Mouse (Mus musculus): Measurements from ENCODE around the gene Nop9. TPM values are rescaled to one million over a fixed set of nuclear protein-coding genes. Genes with fewer than 3 reads are reported as not detected.
A peak's percentile ranks its signal among the peaks of the same experiment; 100 is the strongest.

The Nop9 gene
- polyA plus RNA-seq, 1 experiment from 2014 or later: 41.4 TPM

GRCm38 (mm10) chr14:55716884-55717283, 28.6 kb upstream of the Nop9 start:
- Histone ChIP-seq H3K4me3 (no peak overlapping the region), H3K36me3 (peaks cover 22% of the 10 kb centered on the region), H3K27me3 (peaks cover 5% of the 10 kb centered on the region), H3K9ac (no peak overlapping the region), H3K27ac (no peak overlapping the region), H3K4me1 (peaks cover 27% of the 10 kb centered on the region), H3K9me3 (no peaks in the 10 kb centered on the region), H3K4me2 (no peak overlapping the region)
- no peak for ATAC-seq (ENCODE audit: borderline replicate concordance, extremely low read depth, low FRiP score, low TSS enrichment)
- 75% methylated on average over 8 of the region's 8 CpGs for WGBS

GRCm38 (mm10) chr14:55719737-55720136, 25.8 kb upstream of the Nop9 start:
- Histone ChIP-seq H3K27me3 (no peaks in the 10 kb centered on the region), H3K9me3 (no peaks in the 10 kb centered on the region), H3K27ac (no peak overlapping the region), H3K9ac (no peak overlapping the region), H3K4me1 (peaks cover 22% of the 10 kb centered on the region; the same call in 1 of the 2 replicates), H3K4me3 (no peak overlapping the region), H3K4me2 (no peak overlapping the region), H3K36me3 (peaks cover 22% of the 10 kb centered on the region)
- no peak for ATAC-seq (ENCODE audit: borderline replicate concordance, extremely low read depth, low FRiP score, low TSS enrichment)
- 84% methylated on average over 6 of the region's 6 CpGs for WGBS

DNA sequence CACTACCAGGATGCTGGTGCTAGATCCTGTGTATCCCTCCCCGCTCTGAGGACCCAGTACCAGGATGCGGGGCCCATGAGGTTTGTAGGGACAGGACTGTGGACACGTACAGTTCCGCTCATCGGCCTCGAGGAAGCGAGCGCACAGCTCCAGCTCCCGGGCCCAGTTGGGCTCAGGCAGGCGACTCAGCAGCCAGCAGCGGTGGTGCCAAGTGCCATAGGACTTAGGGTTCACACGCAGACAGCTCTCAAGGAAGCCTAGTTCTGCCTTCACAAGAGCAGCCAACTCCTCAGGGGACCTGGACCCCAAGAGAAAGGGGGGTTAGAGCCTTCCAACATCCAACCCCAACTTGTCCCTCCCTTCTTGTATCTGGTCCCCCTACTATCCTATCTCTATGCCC, 24.8 kb upstream of the Nop9 start:
- WGBS: 88% methylated on average over 12 of the region's 12 CpGs
- Histone ChIP-seq H3K36me3 (peaks cover 22% of the 10 kb centered on the region), H3K4me2 (no peak overlapping the region), H3K4me3 (no peak overlapping the region), H3K4me1 (peaks cover 15% of the 10 kb centered on the region; the same call in 1 of the 2 replicates), H3K9ac (no peak overlapping the region), H3K27ac (no peak overlapping the region), H3K9me3 (no peaks in the 10 kb centered on the region), H3K27me3 (no peaks in the 10 kb centered on the region)
- no peak for ATAC-seq (ENCODE audit: borderline replicate concordance, extremely low read depth, low FRiP score, low TSS enrichment)

GRCm38 (mm10) chr14:55721076-55721475, 24.4 kb upstream of the Nop9 start:
- H3K4me1 ChIP-seq: peaks cover 15% of the 10 kb centered on the region; the same call in 1 of the 2 replicates
- H3K27me3 ChIP-seq: no peaks in the 10 kb centered on the region
- H3K27ac ChIP-seq: no peak overlapping the region
- peak overlapping the region; percentile 84 for H3K4me3 ChIP-seq
- H3K4me2 ChIP-seq: peak overlapping the region; percentile 72
- peaks cover 22% of the 10 kb centered on the region for H3K36me3 ChIP-seq
- H3K9ac ChIP-seq: no peak overlapping the region
- H3K9me3 ChIP-seq: no peaks in the 10 kb centered on the region
- 69% methylated on average over 6 of the region's 6 CpGs for WGBS
- no peak for ATAC-seq (ENCODE audit: borderline replicate concordance, extremely low read depth, low FRiP score, low TSS enrichment)

DNA sequence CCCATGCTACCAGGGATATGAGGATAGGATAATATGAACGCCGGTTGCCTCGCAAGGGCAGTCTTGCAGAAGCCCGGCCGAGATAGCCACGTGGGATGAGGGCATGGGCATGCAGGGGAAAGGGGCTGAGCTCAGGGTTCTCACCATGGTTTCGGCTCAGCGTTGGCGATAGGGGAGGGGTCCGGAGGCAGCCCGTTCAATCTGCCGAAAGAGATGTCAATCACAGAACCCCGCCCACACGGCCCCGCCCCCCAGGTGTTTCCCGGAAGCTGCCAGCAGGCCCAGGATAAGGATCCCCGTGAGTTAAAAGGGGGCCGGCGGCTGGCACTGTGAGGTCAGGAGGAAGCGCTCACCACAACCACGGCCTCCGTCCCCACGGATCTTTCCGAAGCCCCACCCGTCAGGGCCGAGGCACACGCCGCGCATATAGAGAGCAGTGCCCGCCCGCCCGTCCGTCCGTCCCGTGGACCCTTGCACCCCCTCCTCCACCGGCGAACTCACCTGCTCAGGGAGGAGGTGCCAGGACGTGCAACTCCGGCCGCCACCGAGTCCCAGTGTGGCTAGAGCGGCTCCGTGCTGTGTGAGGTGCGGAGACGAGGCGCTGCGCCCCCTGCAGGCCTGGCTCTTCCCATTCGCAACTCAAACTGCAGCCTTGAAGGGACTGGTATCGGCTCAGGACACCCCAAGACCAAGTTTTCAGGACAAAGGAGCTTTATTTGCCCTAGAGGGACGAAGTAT, 23.6 kb upstream of the Nop9 start, which contains the start of gene Rabggta:
Gene Rabggta, minus strand, starts transcription at position 564 of the 738 bp plus-strand sequence.
- H3K9me3 ChIP-seq: no peaks in the 10 kb centered on the region
- H3K9ac ChIP-seq: peak within 1 kb of the TSS; percentile 68
- H3K4me2 ChIP-seq: peak within 1 kb of the TSS; percentile 72
- H3K36me3 ChIP-seq: peaks cover 22% of the 10 kb centered on the region
- H3K4me1 ChIP-seq: peaks cover 15% of the 10 kb centered on the region; the same call in 1 of the 2 replicates
- peak within 1 kb of the TSS; percentile 84 for H3K4me3 ChIP-seq
- H3K27me3 ChIP-seq: no peaks in the 10 kb centered on the region
- peak within 1 kb of the TSS; percentile 89 for H3K27ac ChIP-seq
- ATAC-seq (ENCODE audit: borderline replicate concordance, extremely low read depth, low FRiP score, low TSS enrichment): peak; percentile 95
- WGBS: under 1% methylated on average over 47 of the region's 50 CpGs

- H3K9me3 ChIP-seq: no peaks in the 10 kb centered on the region
- peak overlapping the region; percentile 68 for H3K9ac ChIP-seq
- 0 out of 2 replicates have a peak, but pooled peaks have one; percentile 7 for ATAC-seq (ENCODE audit: borderline replicate concordance, extremely low read depth, low FRiP score, low TSS enrichment)
- H3K36me3 ChIP-seq: peaks cover 15% of the 10 kb centered on the region
- peaks cover 18% of the 10 kb centered on the region; the same call in 1 of the 2 replicates for H3K4me1 ChIP-seq
- peak overlapping the region; percentile 72 for H3K4me2 ChIP-seq
- peak overlapping the region; percentile 84 for H3K4me3 ChIP-seq
- H3K27ac ChIP-seq: no peak overlapping the region
- 44% methylated on average over 8 of the region's 8 CpGs for WGBS
- H3K27me3 ChIP-seq: no peaks in the 10 kb centered on the region
These were observed 23.0 kb upstream of the Nop9 start for GRCm38 (mm10) chr14:55722438-55722945.

DNA sequence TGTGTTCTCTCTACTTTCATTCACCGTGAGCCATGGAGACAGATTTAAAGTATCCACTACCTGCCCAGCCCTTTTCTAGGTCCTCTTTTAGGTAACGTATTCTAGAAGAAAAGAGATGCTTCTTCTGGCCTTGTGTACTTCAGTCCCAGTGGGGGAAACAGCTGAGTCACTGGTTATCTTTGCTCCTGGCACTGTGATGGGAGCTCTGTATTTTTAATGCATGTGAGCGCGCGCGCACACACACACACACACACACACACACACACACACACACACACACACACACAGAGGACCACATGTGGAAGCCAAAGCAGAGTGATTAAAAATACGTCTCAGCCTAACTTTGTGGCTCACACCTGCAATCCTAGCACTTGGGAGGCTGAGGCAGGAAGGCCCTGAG, 22.1 kb upstream of the Nop9 start:
- Histone ChIP-seq H3K4me3 (no peak overlapping the region), H3K36me3 (peaks cover 8% of the 10 kb centered on the region), H3K4me2 (no peak overlapping the region), H3K27ac (no peak overlapping the region), H3K9me3 (no peaks in the 10 kb centered on the region), H3K27me3 (no peaks in the 10 kb centered on the region), H3K4me1 (peaks cover 23% of the 10 kb centered on the region; the same call in 1 of the 2 replicates), H3K9ac (no peak overlapping the region)
- 90% methylated on average over 7 of the region's 7 CpGs for WGBS
- no peak for ATAC-seq (ENCODE audit: borderline replicate concordance, extremely low read depth, low FRiP score, low TSS enrichment)

DNA sequence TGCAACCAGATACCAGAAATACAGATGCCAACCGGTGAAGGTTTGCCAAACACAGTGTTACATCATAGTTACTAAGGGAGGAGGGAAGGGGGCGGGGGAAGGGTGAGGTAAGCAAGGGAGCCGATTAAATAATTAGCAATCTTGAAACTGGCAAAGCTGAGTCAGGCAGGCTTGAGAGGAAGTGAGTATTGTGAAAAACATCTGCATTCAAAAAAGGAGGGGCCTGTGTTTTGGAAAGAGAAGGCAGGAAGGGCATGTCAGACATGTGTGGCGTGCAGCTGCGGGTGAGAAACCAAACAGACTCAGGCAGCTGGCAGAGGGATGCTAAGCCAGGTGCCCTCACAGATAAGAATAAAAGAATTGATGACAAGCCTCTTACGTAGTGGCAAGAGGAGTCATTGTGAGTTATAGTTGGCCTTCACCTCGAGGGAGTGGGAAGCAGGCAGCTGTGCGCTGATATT, 21.1 kb upstream of the Nop9 start:
- no peaks in the 10 kb centered on the region for H3K9me3 ChIP-seq
- ATAC-seq (ENCODE audit: borderline replicate concordance, extremely low read depth, low FRiP score, low TSS enrichment): no peak
- H3K4me1 ChIP-seq: peaks cover 23% of the 10 kb centered on the region; the same call in 1 of the 2 replicates
- H3K9ac ChIP-seq: no peak overlapping the region
- H3K4me3 ChIP-seq: no peak overlapping the region
- WGBS: 44% methylated on average over 8 of the region's 8 CpGs
- H3K36me3 ChIP-seq: peaks cover 6% of the 10 kb centered on the region; the same call in 1 of the 2 replicates
- no peak overlapping the region for H3K27ac ChIP-seq
- no peaks in the 10 kb centered on the region for H3K27me3 ChIP-seq
- H3K4me2 ChIP-seq: no peak overlapping the region

DNA sequence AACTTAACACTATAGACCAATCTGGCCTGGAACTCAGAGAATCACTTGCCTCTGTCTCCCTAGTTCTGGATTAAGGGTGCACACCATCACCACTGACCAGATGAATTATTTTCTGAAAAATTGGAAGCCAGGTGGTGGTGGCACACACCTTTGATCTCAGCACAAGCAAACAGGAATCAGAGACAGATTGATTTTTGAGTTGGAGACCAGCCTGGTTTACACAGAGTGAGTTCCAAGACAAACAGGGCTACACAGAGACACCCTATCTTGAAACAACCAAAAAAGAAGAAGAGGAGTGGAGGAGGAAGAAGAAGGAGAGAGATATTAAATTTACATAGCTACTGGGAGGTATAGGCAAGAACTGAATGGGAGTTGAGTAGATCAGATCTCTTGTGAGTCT, 19.2 kb upstream of the Nop9 start:
- no peaks in the 10 kb centered on the region for H3K27me3 ChIP-seq
- H3K4me1 ChIP-seq: peaks cover 16% of the 10 kb centered on the region; the same call in 1 of the 2 replicates
- no peak overlapping the region for H3K9ac ChIP-seq
- H3K36me3 ChIP-seq: no peaks in the 10 kb centered on the region
- no peak for ATAC-seq (ENCODE audit: borderline replicate concordance, extremely low read depth, low FRiP score, low TSS enrichment)
- no peak overlapping the region for H3K4me3 ChIP-seq
- H3K27ac ChIP-seq: no peak overlapping the region
- no peaks in the 10 kb centered on the region for H3K9me3 ChIP-seq
- no peak overlapping the region for H3K4me2 ChIP-seq

DNA sequence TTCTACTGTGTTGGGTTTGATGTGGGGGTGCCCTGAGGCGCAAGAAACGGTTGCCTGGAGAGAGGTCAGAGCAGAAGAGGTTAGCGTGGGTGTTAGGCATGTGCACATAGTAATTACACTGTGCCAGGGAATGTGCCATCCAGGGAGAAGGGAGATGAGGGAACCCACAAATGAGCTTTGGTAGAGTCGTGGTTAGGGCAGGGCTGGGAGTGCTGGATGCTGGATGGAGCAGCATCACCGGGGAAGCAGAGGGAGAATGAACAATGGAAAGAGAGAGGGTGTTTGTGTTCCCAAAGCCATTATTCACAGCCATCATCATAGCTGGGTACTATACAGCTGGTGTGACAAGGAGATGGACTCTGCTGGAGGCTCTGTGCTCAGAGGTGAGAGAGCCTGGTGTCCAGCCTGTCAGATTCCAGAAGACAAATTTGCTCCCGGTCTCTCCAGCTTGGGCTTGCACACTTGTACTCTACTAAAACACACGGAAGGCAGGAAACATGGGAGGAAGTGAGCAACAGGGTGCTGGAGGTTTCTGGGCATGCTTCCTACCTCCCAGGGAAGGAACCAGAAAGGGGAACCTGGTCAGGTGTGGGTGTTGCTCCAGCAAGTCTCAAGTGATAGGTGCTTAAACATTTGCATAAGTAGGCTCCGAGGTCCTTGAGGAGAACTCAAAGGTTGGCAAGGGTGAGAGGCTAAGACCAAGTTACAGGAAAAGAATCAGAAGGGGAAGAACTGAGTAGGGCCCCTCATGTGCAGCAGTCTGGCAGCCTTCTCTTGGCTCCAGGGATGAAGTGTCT, 17.4 kb upstream of the Nop9 start:
- ATAC-seq (ENCODE audit: borderline replicate concordance, extremely low read depth, low FRiP score, low TSS enrichment): no peak
- H3K27ac ChIP-seq: 0 out of 2 replicates have a peak overlapping the region, but pooled peaks have one; percentile 1
- H3K4me2 ChIP-seq: no peak overlapping the region
- H3K27me3 ChIP-seq: no peaks in the 10 kb centered on the region
- no peaks in the 10 kb centered on the region for H3K9me3 ChIP-seq
- peaks cover 8% of the 10 kb centered on the region; the same call in 1 of the 2 replicates for H3K4me1 ChIP-seq
- no peak overlapping the region for H3K4me3 ChIP-seq
- 42% methylated on average over 8 of the region's 8 CpGs for WGBS
- H3K36me3 ChIP-seq: no peaks in the 10 kb centered on the region
- H3K9ac ChIP-seq: no peak overlapping the region

DNA sequence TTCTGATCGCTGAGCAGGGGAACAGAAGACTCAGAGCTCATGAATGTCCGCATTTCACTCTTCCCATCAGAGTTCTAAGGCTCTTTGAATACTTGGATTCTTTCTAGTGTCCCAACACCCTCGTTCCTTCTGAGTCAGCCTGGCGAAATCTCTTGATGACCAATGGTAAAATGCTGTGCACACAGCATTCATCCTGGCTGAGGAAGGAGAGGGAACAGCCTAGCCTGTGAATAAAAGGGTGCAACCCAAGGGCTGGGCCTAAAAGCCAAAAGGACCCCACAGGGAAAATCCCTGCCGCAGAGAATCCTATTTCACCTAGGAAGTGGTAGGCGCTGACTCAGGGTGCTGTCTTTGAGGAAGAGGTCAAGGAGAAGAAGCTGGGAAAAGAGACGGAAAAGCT, 15.4 kb upstream of the Nop9 start:
- Histone ChIP-seq H3K4me3 (no peak overlapping the region), H3K9me3 (no peaks in the 10 kb centered on the region), H3K36me3 (no peaks in the 10 kb centered on the region), H3K27me3 (no peaks in the 10 kb centered on the region), H3K9ac (no peak overlapping the region), H3K27ac (no peak overlapping the region), H3K4me1 (peaks cover 8% of the 10 kb centered on the region; the same call in 1 of the 2 replicates), H3K4me2 (no peak overlapping the region)
- 74% methylated on average over 7 of the region's 7 CpGs for WGBS
- ATAC-seq (ENCODE audit: borderline replicate concordance, extremely low read depth, low FRiP score, low TSS enrichment): no peak

Data from lung, embryonic 15.5 days (tissue).